Mouse (Mus musculus) CD4-positive helper T cell, adult 2 months (primary cell): ENCODE results near the gene Pdcd5.

Experiments
- DNase-seq: peaks from one replicate; pipeline ENCODE4 v3.0.0-alpha.2; 2012; ENCODE audit warnings: low read depth, missing footprints, low spot score

Gene Pdcd5

GRCm38 (mm10) chr7:35647101-35647698, at the start of gene Pdcd5:
Gene Pdcd5 (minus strand): TSS chr7:35647521.
- peak; percentile 97 for DNase-seq

GRCm38 (mm10) chr7:35692641-35693040, 45.3 kb upstream of the Pdcd5 start:
- DNase-seq: no peak

- DNase-seq: no peak
Measured at GRCm38 (mm10) chr7:35692117-35692516, 44.8 kb upstream of the Pdcd5 start.

GRCm38 (mm10) chr7:35688781-35689349, 41.5 kb upstream of the Pdcd5 start:
- DNase-seq: no peak

- DNase-seq: no peak
Measured at GRCm38 (mm10) chr7:35688276-35688675, 41.0 kb upstream of the Pdcd5 start.

- DNase-seq: no peak
Measured at GRCm38 (mm10) chr7:35687229-35687628, 39.9 kb upstream of the Pdcd5 start.

- peak; percentile 15 for DNase-seq
Measured at GRCm38 (mm10) chr7:35686756-35687155, 39.4 kb upstream of the Pdcd5 start.

- DNase-seq: no peak
Measured at GRCm38 (mm10) chr7:35686216-35686615, 38.9 kb upstream of the Pdcd5 start.

GRCm38 (mm10) chr7:35683409-35684122, 36.2 kb upstream of the Pdcd5 start:
- DNase-seq: no peak

- DNase-seq: no peak
Measured at GRCm38 (mm10) chr7:35681559-35681958, 34.2 kb upstream of the Pdcd5 start.

GRCm38 (mm10) chr7:35678976-35679375, 31.7 kb upstream of the Pdcd5 start:
- no peak for DNase-seq

- DNase-seq: no peak
Measured at GRCm38 (mm10) chr7:35668066-35669041, 21.0 kb upstream of the Pdcd5 start.

GRCm38 (mm10) chr7:35663790-35664376, 16.6 kb upstream of the Pdcd5 start:
- DNase-seq: no peak

GRCm38 (mm10) chr7:35659173-35659572, 11.9 kb upstream of the Pdcd5 start:
- DNase-seq: peak; percentile 45

GRCm38 (mm10) chr7:35657829-35658228, 10.5 kb upstream of the Pdcd5 start:
- no peak for DNase-seq

- peak; percentile 21 for DNase-seq
Measured at GRCm38 (mm10) chr7:35651583-35652270, 4.4 kb upstream of the Pdcd5 start.

- DNase-seq: no peak
Measured at GRCm38 (mm10) chr7:35650716-35651410, 3.5 kb upstream of the Pdcd5 start.

- DNase-seq: peak; percentile 55
Measured at GRCm38 (mm10) chr7:35649071-35649470, 1.8 kb upstream of the Pdcd5 start.

- DNase-seq: no peak
Measured at GRCm38 (mm10) chr7:35648239-35649069, 1.1 kb upstream of the Pdcd5 start.
